Mouse (Mus musculus): ENCODE measurements around the gene Fat3.

GRCm38 (mm10) chr9:16213324-16213723 is 287.8 kb downstream of the Fat3 start:
- TF ChIP-seq MAFK (IDR thresholded peaks at IDR 0.05; ENCODE audit: insufficient read depth, low read depth, low read length) (no peak), ZNF384 (IDR thresholded peaks at IDR 0.05; ENCODE audit: low read depth, low read length) (no peak), HCFC1 (IDR thresholded peaks at IDR 0.05; ENCODE audit: borderline replicate concordance, insufficient read depth, low read length) (no peak), ZC3H11A (IDR thresholded peaks at IDR 0.05; ENCODE audit: borderline replicate concordance, low read depth, low read length) (no peak)

Data from ES-E14 (cell line).